Mouse (Mus musculus): ENCODE data around the gene Kdm5b. TPM values are rescaled to one million over a fixed set of nuclear protein-coding genes. Genes with fewer than 3 reads are reported as not detected.

Kdm5b gene
- polyA plus RNA-seq, 1 experiment: 5.2 TPM

GRCm38 (mm10) chr1:134638522-134638921, 78.6 kb downstream of the Kdm5b start:
- 18% methylated on average over 7 of the region's 7 CpGs for WGBS
- DNase-seq (ENCODE audit: low read depth, low spot score): no peak

- 63% methylated on average over 6 of the region's 6 CpGs for WGBS
- DNase-seq (ENCODE audit: low read depth, low spot score): no peak
Measured at GRCm38 (mm10) chr1:134639460-134639859, 79.5 kb downstream of the Kdm5b start.

GRCm38 (mm10) chr1:134641507-134641906, 81.5 kb downstream of the Kdm5b start:
- 31% methylated on average over 3 of the region's 3 CpGs for WGBS
- no peak for DNase-seq (ENCODE audit: low read depth, low spot score)

GRCm38 (mm10) chr1:134643702-134644101, 83.7 kb downstream of the Kdm5b start:
- no peak for DNase-seq (ENCODE audit: low read depth, low spot score)

GRCm38 (mm10) chr1:134645408-134646200, 85.6 kb downstream of the Kdm5b start:
- WGBS: 17% methylated on average over 16 of the region's 16 CpGs
- DNase-seq (ENCODE audit: low read depth, low spot score): no peak

More at GRCm38 (mm10) chr1:134643702-134644101, 83.7 kb downstream of the Kdm5b start:
- WGBS: 52% methylated on average over 6 of the region's 6 CpGs

GRCm38 (mm10) chr1:134646261-134646962, 86.4 kb downstream of the Kdm5b start, which contains the start of gene Syt2:
Syt2 (plus strand) TSS chr1:134646677.
- 1% methylated on average over 59 of the region's 63 CpGs for WGBS
- DNase-seq (ENCODE audit: low read depth, low spot score): no peak

- DNase-seq (ENCODE audit: low read depth, low spot score): no peak
- WGBS: 3% methylated on average over 28 of the region's 28 CpGs
Measured at GRCm38 (mm10) chr1:134646963-134647282, 87.0 kb downstream of the Kdm5b start.

- WGBS: 66% methylated on average over 7 of the region's 7 CpGs
- DNase-seq (ENCODE audit: low read depth, low spot score): no peak
Measured at GRCm38 (mm10) chr1:134647591-134647990, 87.6 kb downstream of the Kdm5b start.

- no peak for DNase-seq (ENCODE audit: low read depth, low spot score)
- WGBS: 79% methylated on average over 5 of the region's 5 CpGs
Measured at GRCm38 (mm10) chr1:134650816-134651215, 90.8 kb downstream of the Kdm5b start.

- 26% methylated on average over 13 of the region's 13 CpGs for WGBS
- DNase-seq (ENCODE audit: low read depth, low spot score): no peak
Measured at GRCm38 (mm10) chr1:134651268-134651850, 91.4 kb downstream of the Kdm5b start.

- 30% methylated on average over 4 of the region's 4 CpGs for WGBS
Measured at GRCm38 (mm10) chr1:134651851-134652398, 92.0 kb downstream of the Kdm5b start.

GRCm38 (mm10) chr1:134653603-134654257, 93.8 kb downstream of the Kdm5b start:
- no peak for DNase-seq (ENCODE audit: low read depth, low spot score)
- WGBS: 68% methylated on average over 10 of the region's 10 CpGs

More at GRCm38 (mm10) chr1:134651851-134652398, 92.0 kb downstream of the Kdm5b start:
- peak; percentile 54 for DNase-seq (ENCODE audit: low read depth, low spot score)

GRCm38 (mm10) chr1:134658841-134659240, 98.9 kb downstream of the Kdm5b start:
- WGBS: 31% methylated on average over 7 of the region's 7 CpGs
- no peak for DNase-seq (ENCODE audit: low read depth, low spot score)

- no peak for DNase-seq (ENCODE audit: low read depth, low spot score)
- WGBS: 56% methylated on average over 7 of the region's 7 CpGs
Measured at GRCm38 (mm10) chr1:134660163-134660562, 100.2 kb downstream of the Kdm5b start.

GRCm38 (mm10) chr1:134671234-134672070, 111.5 kb downstream of the Kdm5b start:
- no peak for DNase-seq (ENCODE audit: low read depth, low spot score)
- WGBS: 71% methylated on average over 10 of the region's 10 CpGs

GRCm38 (mm10) chr1:134674312-134674711, 114.3 kb downstream of the Kdm5b start:
- 7% methylated on average over 1 of the region's 1 CpGs for WGBS
- DNase-seq (ENCODE audit: low read depth, low spot score): no peak

- WGBS: 35% methylated on average over 4 of the region's 4 CpGs
Measured at GRCm38 (mm10) chr1:134679445-134679844, 119.5 kb downstream of the Kdm5b start.

GRCm38 (mm10) chr1:134680617-134681016, 120.6 kb downstream of the Kdm5b start:
- no peak for DNase-seq (ENCODE audit: low read depth, low spot score)
- WGBS: 16% methylated on average over 6 of the region's 6 CpGs

More at GRCm38 (mm10) chr1:134679445-134679844, 119.5 kb downstream of the Kdm5b start:
- DNase-seq (ENCODE audit: low read depth, low spot score): no peak

- DNase-seq (ENCODE audit: low read depth, low spot score): no peak
- WGBS: 34% methylated on average over 9 of the region's 9 CpGs
Measured at GRCm38 (mm10) chr1:134682460-134682859, 122.5 kb downstream of the Kdm5b start.
